Mouse (Mus musculus): Measurements from ENCODE around the gene Cdan1. TPM values are rescaled to one million over a fixed set of nuclear protein-coding genes. Genes with fewer than 3 reads are reported as not detected.

Gene Cdan1
- polyA plus RNA-seq, 1 experiment from 2014 or later, result 7.8 TPM

- Histone ChIP-seq H3K36me3 (ENCODE audit: control insufficient read depth, insufficient read depth, low read length) (no peaks in the 10 kb centered on the region; the same call in 1 of the 2 replicates), H3K4me3 (ENCODE audit: low read depth, low read length) (no peak overlapping the region), H3K9me3 (ENCODE audit: control insufficient read depth, low read length) (no peaks in the 10 kb centered on the region), H3K27ac (ENCODE audit: low read depth, low read length) (no peak overlapping the region), H3K9ac (ENCODE audit: low read length) (no peak overlapping the region), H3K4me2 (ENCODE audit: low read depth, low read length, severe bottlenecking) (no peak overlapping the region), H3K27me3 (ENCODE audit: control insufficient read depth, insufficient read depth, low read length) (no peaks in the 10 kb centered on the region), H3K4me1 (replicated peaks; ENCODE audit: control insufficient read depth, insufficient read depth, low read length) (no peaks in the 10 kb centered on the region)
- no peak for ATAC-seq (replicated peaks; ENCODE audit: low FRiP score)
- DNase-seq (ENCODE audit: low spot score), result no peak
- WGBS, result 86% methylated on average over 1 of the region's 1 CpGs
These were observed 10.8 kb upstream of the Cdan1 start for GRCm38 (mm10) chr2:120860699-120861098.

- no peak overlapping the region for H3K4me2 ChIP-seq (ENCODE audit: low read depth, low read length, severe bottlenecking)
- WGBS, result 94% methylated on average over 3 of the region's 3 CpGs
- H3K9me3 ChIP-seq (ENCODE audit: control insufficient read depth, low read length), result no peaks in the 10 kb centered on the region
- no peaks in the 10 kb centered on the region for H3K4me1 ChIP-seq (replicated peaks; ENCODE audit: control insufficient read depth, insufficient read depth, low read length)
- no peaks in the 10 kb centered on the region for H3K27me3 ChIP-seq (ENCODE audit: control insufficient read depth, insufficient read depth, low read length)
- H3K36me3 ChIP-seq (ENCODE audit: control insufficient read depth, insufficient read depth, low read length), result no peaks in the 10 kb centered on the region; the same call in 1 of the 2 replicates
- no peak overlapping the region for H3K4me3 ChIP-seq (ENCODE audit: low read depth, low read length)
- DNase-seq (ENCODE audit: low spot score) (no peak), ATAC-seq (replicated peaks; ENCODE audit: low FRiP score) (no peak)
- no peak overlapping the region for H3K27ac ChIP-seq (ENCODE audit: low read depth, low read length)
- no peak overlapping the region for H3K9ac ChIP-seq (ENCODE audit: low read length)
These were observed 8.2 kb upstream of the Cdan1 start for GRCm38 (mm10) chr2:120858131-120858530.

- Histone ChIP-seq H3K9me3 (ENCODE audit: control insufficient read depth, low read length) (no peaks in the 10 kb centered on the region), H3K4me3 (ENCODE audit: low read depth, low read length) (no peak overlapping the region), H3K27ac (ENCODE audit: low read depth, low read length) (no peak overlapping the region), H3K27me3 (ENCODE audit: control insufficient read depth, insufficient read depth, low read length) (no peaks in the 10 kb centered on the region), H3K9ac (ENCODE audit: low read length) (no peak overlapping the region), H3K36me3 (ENCODE audit: control insufficient read depth, insufficient read depth, low read length) (no peaks in the 10 kb centered on the region), H3K4me1 (replicated peaks; ENCODE audit: control insufficient read depth, insufficient read depth, low read length) (no peaks in the 10 kb centered on the region), H3K4me2 (ENCODE audit: low read depth, low read length, severe bottlenecking) (no peak overlapping the region)
- 88% methylated on average over 3 of the region's 3 CpGs for WGBS
- no peak for DNase-seq (ENCODE audit: low spot score)
- ATAC-seq (replicated peaks; ENCODE audit: low FRiP score), result no peak
These were observed 3.2 kb upstream of the Cdan1 start for GRCm38 (mm10) chr2:120853151-120853550.

GRCm38 (mm10) chr2:120852626-120853025 lies 2.7 kb upstream of the Cdan1 start:
- WGBS, result 44% methylated on average over 1 of the region's 1 CpGs
- H3K9me3 ChIP-seq (ENCODE audit: control insufficient read depth, low read length), result no peaks in the 10 kb centered on the region
- no peak for ATAC-seq (replicated peaks; ENCODE audit: low FRiP score)
- no peak overlapping the region for H3K4me3 ChIP-seq (ENCODE audit: low read depth, low read length)
- no peaks in the 10 kb centered on the region for H3K27me3 ChIP-seq (ENCODE audit: control insufficient read depth, insufficient read depth, low read length)
- H3K36me3 ChIP-seq (ENCODE audit: control insufficient read depth, insufficient read depth, low read length), result no peaks in the 10 kb centered on the region
- no peak overlapping the region for H3K4me2 ChIP-seq (ENCODE audit: low read depth, low read length, severe bottlenecking)
- H3K4me1 ChIP-seq (replicated peaks; ENCODE audit: control insufficient read depth, insufficient read depth, low read length), result no peaks in the 10 kb centered on the region
- no peak for DNase-seq (ENCODE audit: low spot score)
- no peak overlapping the region for H3K9ac ChIP-seq (ENCODE audit: low read length)
- no peak overlapping the region for H3K27ac ChIP-seq (ENCODE audit: low read depth, low read length)

GRCm38 (mm10) chr2:120850424-120851082 lies 625 bp upstream of the Cdan1 start, which contains the start of gene Ttbk2:
TSS of gene Ttbk2 (minus strand) at chr2:120850604.
- no peaks in the 10 kb centered on the region for H3K27me3 ChIP-seq (ENCODE audit: control insufficient read depth, insufficient read depth, low read length)
- under 1% methylated on average over 39 of the region's 39 CpGs for WGBS
- no peaks in the 10 kb centered on the region for H3K36me3 ChIP-seq (ENCODE audit: control insufficient read depth, insufficient read depth, low read length)
- no peaks in the 10 kb centered on the region for H3K4me1 ChIP-seq (replicated peaks; ENCODE audit: control insufficient read depth, insufficient read depth, low read length)
- ATAC-seq (replicated peaks; ENCODE audit: low FRiP score), result peak; percentile 100
- H3K9ac ChIP-seq (ENCODE audit: low read length), result peak within 1 kb of the TSS; percentile 72
- peak within 1 kb of the TSS; percentile 61 for H3K4me2 ChIP-seq (ENCODE audit: low read depth, low read length, severe bottlenecking)
- DNase-seq (ENCODE audit: low spot score), result peak; percentile 98
- H3K4me3 ChIP-seq (ENCODE audit: low read depth, low read length), result peak within 1 kb of the TSS; percentile 72
- H3K9me3 ChIP-seq (ENCODE audit: control insufficient read depth, low read length), result no peaks in the 10 kb centered on the region
- H3K27ac ChIP-seq (ENCODE audit: low read depth, low read length), result 0 out of 2 replicates have a peak within 1 kb of the TSS, but pooled peaks have one; percentile 57

- H3K36me3 ChIP-seq (ENCODE audit: control insufficient read depth, insufficient read depth, low read length), result no peaks in the 10 kb centered on the region
- no peak overlapping the region for H3K4me2 ChIP-seq (ENCODE audit: low read depth, low read length, severe bottlenecking)
- H3K4me3 ChIP-seq (ENCODE audit: low read depth, low read length), result no peak overlapping the region
- H3K27me3 ChIP-seq (ENCODE audit: control insufficient read depth, insufficient read depth, low read length), result no peaks in the 10 kb centered on the region
- H3K27ac ChIP-seq (ENCODE audit: low read depth, low read length), result no peak overlapping the region
- no peak overlapping the region for H3K9ac ChIP-seq (ENCODE audit: low read length)
- no peaks in the 10 kb centered on the region for H3K4me1 ChIP-seq (replicated peaks; ENCODE audit: control insufficient read depth, insufficient read depth, low read length)
- no peak for DNase-seq (ENCODE audit: low spot score)
- H3K9me3 ChIP-seq (ENCODE audit: control insufficient read depth, low read length), result no peaks in the 10 kb centered on the region
- WGBS, result 97% methylated on average over 1 of the region's 1 CpGs
- no peak for ATAC-seq (replicated peaks; ENCODE audit: low FRiP score)
These were observed 4.6 kb downstream of the Cdan1 start for GRCm38 (mm10) chr2:120845280-120845679.

- Histone ChIP-seq H3K4me1 (replicated peaks; ENCODE audit: control insufficient read depth, insufficient read depth, low read length) (no peaks in the 10 kb centered on the region), H3K4me3 (ENCODE audit: low read depth, low read length) (no peak overlapping the region), H3K9me3 (ENCODE audit: control insufficient read depth, low read length) (no peaks in the 10 kb centered on the region), H3K27me3 (ENCODE audit: control insufficient read depth, insufficient read depth, low read length) (no peaks in the 10 kb centered on the region), H3K4me2 (ENCODE audit: low read depth, low read length, severe bottlenecking) (no peak overlapping the region), H3K27ac (ENCODE audit: low read depth, low read length) (no peak overlapping the region), H3K36me3 (ENCODE audit: control insufficient read depth, insufficient read depth, low read length) (no peaks in the 10 kb centered on the region), H3K9ac (ENCODE audit: low read length) (no peak overlapping the region)
- WGBS, result 82% methylated on average over 4 of the region's 4 CpGs
- no peak for ATAC-seq (replicated peaks; ENCODE audit: low FRiP score)
- DNase-seq (ENCODE audit: low spot score), result no peak
These were observed 5.9 kb downstream of the Cdan1 start for GRCm38 (mm10) chr2:120843990-120844389.

GRCm38 (mm10) chr2:120841211-120841610 lies 8.7 kb downstream of the Cdan1 start:
- Histone ChIP-seq H3K4me3 (ENCODE audit: low read depth, low read length) (no peak overlapping the region), H3K9me3 (ENCODE audit: control insufficient read depth, low read length) (no peaks in the 10 kb centered on the region), H3K27ac (ENCODE audit: low read depth, low read length) (no peak overlapping the region), H3K36me3 (ENCODE audit: control insufficient read depth, insufficient read depth, low read length) (no peaks in the 10 kb centered on the region), H3K27me3 (ENCODE audit: control insufficient read depth, insufficient read depth, low read length) (no peaks in the 10 kb centered on the region), H3K4me1 (replicated peaks; ENCODE audit: control insufficient read depth, insufficient read depth, low read length) (no peaks in the 10 kb centered on the region), H3K9ac (ENCODE audit: low read length) (no peak overlapping the region), H3K4me2 (ENCODE audit: low read depth, low read length, severe bottlenecking) (no peak overlapping the region)
- DNase-seq (ENCODE audit: low spot score) (no peak), ATAC-seq (replicated peaks; ENCODE audit: low FRiP score) (no peak)
- WGBS, result 89% methylated on average over 1 of the region's 1 CpGs

GRCm38 (mm10) chr2:120835167-120835566 lies 14.8 kb downstream of the Cdan1 start:
- DNase-seq (ENCODE audit: low spot score) (no peak), ATAC-seq (replicated peaks; ENCODE audit: low FRiP score) (no peak)
- Histone ChIP-seq H3K4me1 (replicated peaks; ENCODE audit: control insufficient read depth, insufficient read depth, low read length) (no peaks in the 10 kb centered on the region), H3K4me3 (ENCODE audit: low read depth, low read length) (no peak overlapping the region), H3K27ac (ENCODE audit: low read depth, low read length) (no peak overlapping the region), H3K4me2 (ENCODE audit: low read depth, low read length, severe bottlenecking) (no peak overlapping the region), H3K36me3 (ENCODE audit: control insufficient read depth, insufficient read depth, low read length) (no peaks in the 10 kb centered on the region), H3K27me3 (ENCODE audit: control insufficient read depth, insufficient read depth, low read length) (no peaks in the 10 kb centered on the region), H3K9ac (ENCODE audit: low read length) (no peak overlapping the region), H3K9me3 (ENCODE audit: control insufficient read depth, low read length) (no peaks in the 10 kb centered on the region)
- 97% methylated on average over 4 of the region's 4 CpGs for WGBS
